Mouse (Mus musculus): Measurements from ENCODE around the gene Eif4g3. TPM values are rescaled to one million over a fixed set of nuclear protein-coding genes. Genes with fewer than 3 reads are reported as not detected.

Eif4g3 gene
- total RNA-seq, 2 experiments from 2014 or later: 115 to 117 TPM

GRCm38 (mm10) chr4:138091562-138092194 is 98.9 kb downstream of the Eif4g3 start:
- DNase-seq (ENCODE audit: low spot score): no peak

- peak; percentile 44 for DNase-seq (ENCODE audit: low spot score)
Measured at GRCm38 (mm10) chr4:138100456-138100855, 107.6 kb downstream of the Eif4g3 start.

GRCm38 (mm10) chr4:138101795-138102194 is 109.0 kb downstream of the Eif4g3 start:
- DNase-seq (ENCODE audit: low spot score): peak; percentile 29

- DNase-seq (ENCODE audit: low spot score): no peak
Measured at GRCm38 (mm10) chr4:138102413-138102812, 109.6 kb downstream of the Eif4g3 start.

- DNase-seq (ENCODE audit: low spot score): no peak
Measured at GRCm38 (mm10) chr4:138104967-138105366, 112.1 kb downstream of the Eif4g3 start.

- DNase-seq (ENCODE audit: low spot score): peak; percentile 86
Measured at GRCm38 (mm10) chr4:138107441-138108409, 114.9 kb downstream of the Eif4g3 start.

GRCm38 (mm10) chr4:138108541-138108940 is 115.7 kb downstream of the Eif4g3 start:
- no peak for DNase-seq (ENCODE audit: low spot score)

- DNase-seq (ENCODE audit: low spot score): no peak
Measured at GRCm38 (mm10) chr4:138109332-138109731, 116.5 kb downstream of the Eif4g3 start.

- DNase-seq (ENCODE audit: low spot score): peak; percentile 75
Measured at GRCm38 (mm10) chr4:138111858-138112257, 119.0 kb downstream of the Eif4g3 start.

GRCm38 (mm10) chr4:138119740-138120139 is 126.9 kb downstream of the Eif4g3 start:
- no peak for DNase-seq (ENCODE audit: low spot score)

- DNase-seq (ENCODE audit: low spot score): no peak
Measured at GRCm38 (mm10) chr4:138124046-138124445, 131.2 kb downstream of the Eif4g3 start.

GRCm38 (mm10) chr4:138127371-138127770 is 134.5 kb downstream of the Eif4g3 start:
- DNase-seq (ENCODE audit: low spot score): no peak

GRCm38 (mm10) chr4:138127781-138128180 is 135.0 kb downstream of the Eif4g3 start:
- DNase-seq (ENCODE audit: low spot score): no peak

GRCm38 (mm10) chr4:138130149-138130548 is 137.3 kb downstream of the Eif4g3 start:
- no peak for DNase-seq (ENCODE audit: low spot score)

- no peak for DNase-seq (ENCODE audit: low spot score)
Measured at GRCm38 (mm10) chr4:138131226-138131625, 138.4 kb downstream of the Eif4g3 start.

- no peak for DNase-seq (ENCODE audit: low spot score)
Measured at GRCm38 (mm10) chr4:138131716-138132115, 138.9 kb downstream of the Eif4g3 start.

- DNase-seq (ENCODE audit: low spot score): no peak
Measured at GRCm38 (mm10) chr4:138133360-138133759, 140.5 kb downstream of the Eif4g3 start.

- DNase-seq (ENCODE audit: low spot score): no peak
Measured at GRCm38 (mm10) chr4:138137336-138137735, 144.5 kb downstream of the Eif4g3 start.

- DNase-seq (ENCODE audit: low spot score): no peak
Measured at GRCm38 (mm10) chr4:138137804-138138203, 145.0 kb downstream of the Eif4g3 start.

GRCm38 (mm10) chr4:138138219-138138618 is 145.4 kb downstream of the Eif4g3 start:
- no peak for DNase-seq (ENCODE audit: low spot score)

- DNase-seq (ENCODE audit: low spot score): no peak
Measured at GRCm38 (mm10) chr4:138141358-138141757, 148.5 kb downstream of the Eif4g3 start.

GRCm38 (mm10) chr4:138147176-138147575 is 154.4 kb downstream of the Eif4g3 start:
- DNase-seq (ENCODE audit: low spot score): no peak

GRCm38 (mm10) chr4:138149977-138150376 is 157.2 kb downstream of the Eif4g3 start:
- no peak for DNase-seq (ENCODE audit: low spot score)

Data from gastrocnemius, adult 18-20 months (tissue).